Mouse (Mus musculus): ENCODE data around the gene Rbfox3. TPM values are rescaled to one million over a fixed set of nuclear protein-coding genes. Genes with fewer than 3 reads are reported as not detected.

Rbfox3 gene
- total and polyA plus RNA-seq, 3 experiments, result 0.16 TPM; not detected in 2

- DNase-seq (ENCODE audit: low spot score) (no peak), ATAC-seq (ENCODE audit: extremely low read depth, insufficient number of reproducible peaks, low FRiP score, poor library complexity, severe bottlenecking) (no peak)
- Histone ChIP-seq H3K27me3 (ENCODE audit: insufficient read depth, low read length) (no peaks in the 10 kb centered on the region), H3K36me3 (replicated peaks) (no peaks in the 10 kb centered on the region), H3K4me1 (ENCODE audit: insufficient read depth, low read depth, low read length) (no peaks in the 10 kb centered on the region), H3K4me3 (ENCODE audit: low read depth, low read length) (no peak overlapping the region), H3K9me3 (replicated peaks) (peaks cover 93% of the 10 kb centered on the region)
- TF ChIP-seq GATA2 (IDR thresholded peaks at IDR 0.05; ENCODE audit: borderline replicate concordance, low read depth, low read length) (no peak), POLR2AphosphoS5 (IDR thresholded peaks at IDR 0.05; ENCODE audit: insufficient replicate concordance, low read depth, low read length) (no peak), TAL1 (conservative IDR thresholded peaks at IDR 0.05; ENCODE audit: low read depth, low read length) (no peak), CTCF (IDR thresholded peaks at IDR 0.05; ENCODE audit: low read depth, low read length) (no peak), GATA1 (IDR thresholded peaks at IDR 0.05; ENCODE audit: borderline replicate concordance, low read length) (no peak)
Measured at GRCm38 (mm10) chr11:118669820-118670219, 241.6 kb downstream of the Rbfox3 start.

GRCm38 (mm10) chr11:118668351-118668750, 243.0 kb downstream of the Rbfox3 start:
- H3K27me3 ChIP-seq (ENCODE audit: insufficient read depth, low read length), result no peaks in the 10 kb centered on the region
- no peaks in the 10 kb centered on the region for H3K36me3 ChIP-seq (replicated peaks)
- no peaks in the 10 kb centered on the region for H3K4me1 ChIP-seq (ENCODE audit: insufficient read depth, low read depth, low read length)
- peaks cover 89% of the 10 kb centered on the region for H3K9me3 ChIP-seq (replicated peaks)
- TF ChIP-seq TAL1 (conservative IDR thresholded peaks at IDR 0.05; ENCODE audit: low read depth, low read length) (no peak), POLR2AphosphoS5 (IDR thresholded peaks at IDR 0.05; ENCODE audit: insufficient replicate concordance, low read depth, low read length) (no peak), GATA2 (IDR thresholded peaks at IDR 0.05; ENCODE audit: borderline replicate concordance, low read depth, low read length) (no peak), GATA1 (IDR thresholded peaks at IDR 0.05; ENCODE audit: borderline replicate concordance, low read length) (no peak), CTCF (IDR thresholded peaks at IDR 0.05; ENCODE audit: low read depth, low read length) (no peak)
- ATAC-seq (ENCODE audit: extremely low read depth, insufficient number of reproducible peaks, low FRiP score, poor library complexity, severe bottlenecking) (no peak), DNase-seq (ENCODE audit: low spot score) (no peak)
- H3K4me3 ChIP-seq (ENCODE audit: low read depth, low read length), result no peak overlapping the region

DNA sequence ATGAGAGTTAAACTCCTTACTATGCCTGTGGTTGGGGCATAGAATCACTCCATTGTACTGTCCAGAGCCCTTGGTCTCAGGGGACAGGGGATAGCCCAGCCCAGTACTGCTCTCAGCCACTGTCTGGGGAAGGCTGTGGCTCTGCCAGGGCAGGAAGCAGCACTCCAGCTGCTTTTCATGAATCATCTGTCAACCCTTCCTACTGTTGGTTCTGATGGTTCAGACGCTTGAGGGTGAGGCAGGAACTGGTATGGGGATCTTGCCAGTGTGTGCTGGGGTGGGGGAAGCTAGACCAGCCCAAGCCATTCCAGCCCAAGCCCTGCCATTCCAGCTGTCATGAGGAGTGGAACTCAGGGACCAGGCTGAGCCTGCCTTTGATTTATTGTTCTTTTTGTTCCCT, 243.5 kb downstream of the Rbfox3 start:
- no peaks in the 10 kb centered on the region for H3K4me1 ChIP-seq (ENCODE audit: insufficient read depth, low read depth, low read length)
- H3K4me3 ChIP-seq (ENCODE audit: low read depth, low read length), result no peak overlapping the region
- TF ChIP-seq GATA1 (IDR thresholded peaks at IDR 0.05; ENCODE audit: borderline replicate concordance, low read length), result no peak
- TF ChIP-seq CTCF (IDR thresholded peaks at IDR 0.05; ENCODE audit: low read depth, low read length), result no peak
- no peak for TF ChIP-seq GATA2 (IDR thresholded peaks at IDR 0.05; ENCODE audit: borderline replicate concordance, low read depth, low read length)
- no peak for TF ChIP-seq POLR2AphosphoS5 (IDR thresholded peaks at IDR 0.05; ENCODE audit: insufficient replicate concordance, low read depth, low read length)
- no peak for TF ChIP-seq TAL1 (conservative IDR thresholded peaks at IDR 0.05; ENCODE audit: low read depth, low read length)
- peaks cover 89% of the 10 kb centered on the region for H3K9me3 ChIP-seq (replicated peaks)
- DNase-seq (ENCODE audit: low spot score) (no peak), ATAC-seq (ENCODE audit: extremely low read depth, insufficient number of reproducible peaks, low FRiP score, poor library complexity, severe bottlenecking) (no peak)
- H3K27me3 ChIP-seq (ENCODE audit: insufficient read depth, low read length), result no peaks in the 10 kb centered on the region
- H3K36me3 ChIP-seq (replicated peaks), result no peaks in the 10 kb centered on the region

GRCm38 (mm10) chr11:118666172-118666571, 245.2 kb downstream of the Rbfox3 start:
- ATAC-seq (ENCODE audit: extremely low read depth, insufficient number of reproducible peaks, low FRiP score, poor library complexity, severe bottlenecking) (no peak), DNase-seq (ENCODE audit: low spot score) (no peak)
- Histone ChIP-seq H3K9me3 (replicated peaks) (peaks cover 89% of the 10 kb centered on the region), H3K27me3 (ENCODE audit: insufficient read depth, low read length) (no peaks in the 10 kb centered on the region), H3K4me3 (ENCODE audit: low read depth, low read length) (no peak overlapping the region), H3K4me1 (ENCODE audit: insufficient read depth, low read depth, low read length) (no peaks in the 10 kb centered on the region), H3K36me3 (replicated peaks) (no peaks in the 10 kb centered on the region)
- TF ChIP-seq POLR2AphosphoS5 (IDR thresholded peaks at IDR 0.05; ENCODE audit: insufficient replicate concordance, low read depth, low read length) (no peak), CTCF (IDR thresholded peaks at IDR 0.05; ENCODE audit: low read depth, low read length) (no peak), TAL1 (conservative IDR thresholded peaks at IDR 0.05; ENCODE audit: low read depth, low read length) (no peak), GATA2 (IDR thresholded peaks at IDR 0.05; ENCODE audit: borderline replicate concordance, low read depth, low read length) (no peak), GATA1 (IDR thresholded peaks at IDR 0.05; ENCODE audit: borderline replicate concordance, low read length) (no peak)

GRCm38 (mm10) chr11:118663305-118663704, 248.1 kb downstream of the Rbfox3 start:
- TF ChIP-seq GATA2 (IDR thresholded peaks at IDR 0.05; ENCODE audit: borderline replicate concordance, low read depth, low read length) (no peak), TAL1 (conservative IDR thresholded peaks at IDR 0.05; ENCODE audit: low read depth, low read length) (no peak), POLR2AphosphoS5 (IDR thresholded peaks at IDR 0.05; ENCODE audit: insufficient replicate concordance, low read depth, low read length) (no peak), GATA1 (IDR thresholded peaks at IDR 0.05; ENCODE audit: borderline replicate concordance, low read length) (no peak), CTCF (IDR thresholded peaks at IDR 0.05; ENCODE audit: low read depth, low read length) (no peak)
- no peak for DNase-seq (ENCODE audit: low spot score)

GRCm38 (mm10) chr11:118659305-118659704, 252.1 kb downstream of the Rbfox3 start:
- Histone ChIP-seq H3K9me3 (replicated peaks) (peaks cover 98% of the 10 kb centered on the region), H3K4me1 (ENCODE audit: insufficient read depth, low read depth, low read length) (no peaks in the 10 kb centered on the region), H3K4me3 (ENCODE audit: low read depth, low read length) (no peak overlapping the region), H3K36me3 (replicated peaks) (no peaks in the 10 kb centered on the region), H3K27me3 (ENCODE audit: insufficient read depth, low read length) (no peaks in the 10 kb centered on the region)
- TF ChIP-seq GATA1 (IDR thresholded peaks at IDR 0.05; ENCODE audit: borderline replicate concordance, low read length) (no peak), CTCF (IDR thresholded peaks at IDR 0.05; ENCODE audit: low read depth, low read length) (no peak), POLR2AphosphoS5 (IDR thresholded peaks at IDR 0.05; ENCODE audit: insufficient replicate concordance, low read depth, low read length) (no peak), GATA2 (IDR thresholded peaks at IDR 0.05; ENCODE audit: borderline replicate concordance, low read depth, low read length) (no peak)
- ATAC-seq (ENCODE audit: extremely low read depth, insufficient number of reproducible peaks, low FRiP score, poor library complexity, severe bottlenecking) (no peak), DNase-seq (ENCODE audit: low spot score) (no peak)

More at GRCm38 (mm10) chr11:118663305-118663704, 248.1 kb downstream of the Rbfox3 start:
- no peak for ATAC-seq (ENCODE audit: extremely low read depth, insufficient number of reproducible peaks, low FRiP score, poor library complexity, severe bottlenecking)
- no peak overlapping the region for H3K4me3 ChIP-seq (ENCODE audit: low read depth, low read length)
- no peaks in the 10 kb centered on the region for H3K36me3 ChIP-seq (replicated peaks)
- peaks cover 88% of the 10 kb centered on the region for H3K9me3 ChIP-seq (replicated peaks)
- no peaks in the 10 kb centered on the region for H3K4me1 ChIP-seq (ENCODE audit: insufficient read depth, low read depth, low read length)
- H3K27me3 ChIP-seq (ENCODE audit: insufficient read depth, low read length), result no peaks in the 10 kb centered on the region

Measured in G1E (cell line).